Mouse (Mus musculus) C2C12 (cell line): ENCODE measurements around the gene 4930469K13Rik. TPM values are rescaled to one million over a fixed set of nuclear protein-coding genes. Genes with fewer than 3 reads are reported as not detected.

Source experiments
- H3K27me3 ChIP-seq: one replicate; pipeline ENCODE4 v1.6.1; 2011; ENCODE audit not compliant: control insufficient read depth, insufficient read depth, insufficient read length
- H3K36me3 ChIP-seq: one replicate; pipeline ENCODE4 v1.6.1; 2011; ENCODE audit not compliant: control insufficient read depth, insufficient read depth
- H3K4me3 ChIP-seq: one replicate; pipeline ENCODE4 v1.5.1; 2011; ENCODE audit warnings: mild to moderate bottlenecking, control low read depth; ENCODE audit not compliant: poor library complexity, insufficient read depth, severe bottlenecking
- H3K79me2 ChIP-seq: one replicate; pipeline ENCODE4 v1.6.1; 2011; ENCODE audit not compliant: control insufficient read depth, insufficient read depth
- H3K79me3 ChIP-seq: one replicate; pipeline ENCODE4 v1.6.1; 2011; ENCODE audit warnings: low read depth, control low read depth
- H3ac ChIP-seq: one replicate; pipeline ENCODE3; 2011; ENCODE audit warnings: low read depth; ENCODE audit not compliant: control insufficient read depth, insufficient read length
- CEBPB ChIP-seq: IDR thresholded peaks from one replicate; pipeline ENCODE4 v1.6.1; 2011; ENCODE audit warnings: low read depth, mild to moderate bottlenecking, control low read depth, moderate library complexity
- CTCF ChIP-seq: IDR thresholded peaks from one replicate; pipeline ENCODE4 v1.5.1; 2011; ENCODE audit not compliant: control insufficient read depth, insufficient read depth, insufficient read length
- FOSL1 ChIP-seq: IDR thresholded peaks from one replicate; pipeline ENCODE4 v1.8.0; 2011; ENCODE audit warnings: mild to moderate bottlenecking, low read length; ENCODE audit not compliant: poor library complexity, insufficient read depth, severe bottlenecking
- MAX ChIP-seq: IDR thresholded peaks from one replicate; pipeline ENCODE4 v1.6.1; 2011; ENCODE audit warnings: mild to moderate bottlenecking, control low read depth
- MYOD1 ChIP-seq: IDR thresholded peaks from one replicate; pipeline ENCODE4 v1.6.1; 2011; ENCODE audit warnings: low read depth; ENCODE audit not compliant: control insufficient read depth, insufficient read length
- MYOG ChIP-seq: IDR thresholded peaks from one replicate; pipeline ENCODE4 v1.6.1; 2011; ENCODE audit not compliant: control insufficient read depth, insufficient read length; ENCODE audit errors: extremely low read depth
- USF1 ChIP-seq: IDR thresholded peaks from one replicate; pipeline ENCODE4 v1.6.1; 2011; ENCODE audit warnings: low read depth, mild to moderate bottlenecking, control low read depth, moderate library complexity
- polyA plus RNA-seq: library from polyadenylated mRNA; unstranded; fragments of >200 nt; fragmentation: generic; extraction: Trizol; gene quantifications from one replicate; pipeline ENCODE4 v1.2.1, GENCODE M21; 2012; ENCODE audit warnings: missing spikeins

The 4930469K13Rik gene
- polyA plus RNA-seq, 1 experiment: not detected

DNA sequence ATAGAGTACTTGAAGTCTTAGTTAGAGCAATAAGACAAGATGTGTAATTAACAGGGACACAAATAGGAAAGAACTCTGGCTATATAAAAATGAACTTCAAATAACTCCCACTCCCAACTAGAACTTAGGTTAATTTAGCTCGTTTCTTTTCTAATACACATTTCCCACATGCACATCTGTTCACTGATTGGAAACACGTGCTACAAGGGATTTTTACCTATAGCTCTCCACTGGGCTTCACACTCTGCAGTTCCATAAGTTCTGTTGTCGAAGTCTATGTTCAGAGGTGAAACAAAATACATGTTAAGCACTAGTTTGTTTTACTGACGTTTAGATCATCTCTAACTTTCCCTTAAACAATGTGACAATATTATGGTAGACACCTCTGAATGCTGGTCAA lies 118.2 kb downstream of the 4930469K13Rik start:
- no peak overlapping the region for H3K4me3 ChIP-seq
- H3K27me3 ChIP-seq: no peaks in the 10 kb centered on the region
- H3K36me3 ChIP-seq: no peaks in the 10 kb centered on the region
- H3K79me2 ChIP-seq: no peaks in the 10 kb centered on the region
- no peak for TF ChIP-seq FOSL1
- TF ChIP-seq MAX: no peak
- no peak for TF ChIP-seq MYOG
- TF ChIP-seq CTCF: no peak
- H3ac ChIP-seq: no peak overlapping the region
- H3K79me3 ChIP-seq: no peaks in the 10 kb centered on the region

DNA sequence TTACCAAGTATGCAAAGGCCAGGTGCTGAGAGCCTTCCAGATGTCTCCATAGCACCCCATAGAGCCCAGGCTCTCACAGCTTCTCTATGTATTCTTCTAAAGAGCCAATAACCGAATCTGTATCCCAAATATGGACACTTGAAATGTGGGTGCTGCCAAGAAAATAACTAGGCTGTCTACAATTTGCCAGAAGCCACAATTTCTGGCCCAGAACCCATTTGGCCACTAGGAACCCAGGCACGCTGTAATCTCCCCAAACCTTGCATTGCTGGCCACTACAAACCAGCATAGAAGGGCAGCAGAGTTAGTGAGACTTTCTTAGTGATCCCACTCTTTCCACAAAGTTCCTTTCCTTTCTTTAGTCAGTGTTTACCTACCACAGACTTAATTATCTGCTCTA lies 123.2 kb downstream of the 4930469K13Rik start:
- H3K79me3 ChIP-seq: no peaks in the 10 kb centered on the region
- no peaks in the 10 kb centered on the region for H3K36me3 ChIP-seq
- no peaks in the 10 kb centered on the region for H3K79me2 ChIP-seq
- no peak overlapping the region for H3ac ChIP-seq
- no peaks in the 10 kb centered on the region for H3K27me3 ChIP-seq
- H3K4me3 ChIP-seq: no peak overlapping the region
- TF ChIP-seq MYOG: no peak

DNA sequence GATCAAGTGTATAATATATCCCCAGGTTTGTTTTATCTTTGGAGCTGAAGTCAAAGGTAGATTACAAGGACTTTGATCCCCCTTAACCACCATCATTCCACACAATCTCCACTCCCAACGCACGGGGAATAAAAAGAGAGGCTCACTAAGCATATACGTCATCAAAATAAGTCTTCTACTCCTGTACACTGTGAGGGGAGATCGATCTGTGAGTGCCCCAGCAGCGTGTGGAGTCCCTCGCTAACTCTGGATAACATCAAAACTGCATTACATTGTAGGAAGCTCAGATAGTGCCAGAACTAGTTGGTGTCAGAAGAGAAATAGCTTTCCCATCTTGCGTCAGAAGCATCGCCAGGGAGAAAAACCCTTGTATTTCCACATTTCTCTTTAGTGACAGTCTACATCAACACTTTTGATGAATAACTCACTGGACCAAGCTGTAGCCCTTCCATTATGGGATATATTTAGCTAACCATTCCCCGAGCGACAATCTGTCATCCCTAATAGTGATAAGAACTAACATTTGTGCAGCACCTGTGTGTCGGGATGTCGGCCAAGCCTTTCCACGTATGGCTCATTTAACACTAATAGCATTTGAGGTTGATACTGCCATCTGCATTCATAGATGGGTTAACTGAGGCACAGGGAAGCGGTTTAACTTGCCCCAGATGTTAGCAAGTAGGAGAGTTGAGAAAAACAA lies 123.9 kb downstream of the 4930469K13Rik start:
- Histone ChIP-seq H3K4me3 (no peak overlapping the region), H3K27me3 (no peaks in the 10 kb centered on the region), H3K36me3 (no peaks in the 10 kb centered on the region), H3ac (no peak overlapping the region), H3K79me2 (no peaks in the 10 kb centered on the region), H3K79me3 (no peaks in the 10 kb centered on the region)
- no peak for TF ChIP-seq USF1
- no peak for TF ChIP-seq MAX
- TF ChIP-seq MYOG: no peak
- no peak for TF ChIP-seq CEBPB
- TF ChIP-seq FOSL1: no peak
- no peak for TF ChIP-seq CTCF
- no peak for TF ChIP-seq MYOD1

DNA sequence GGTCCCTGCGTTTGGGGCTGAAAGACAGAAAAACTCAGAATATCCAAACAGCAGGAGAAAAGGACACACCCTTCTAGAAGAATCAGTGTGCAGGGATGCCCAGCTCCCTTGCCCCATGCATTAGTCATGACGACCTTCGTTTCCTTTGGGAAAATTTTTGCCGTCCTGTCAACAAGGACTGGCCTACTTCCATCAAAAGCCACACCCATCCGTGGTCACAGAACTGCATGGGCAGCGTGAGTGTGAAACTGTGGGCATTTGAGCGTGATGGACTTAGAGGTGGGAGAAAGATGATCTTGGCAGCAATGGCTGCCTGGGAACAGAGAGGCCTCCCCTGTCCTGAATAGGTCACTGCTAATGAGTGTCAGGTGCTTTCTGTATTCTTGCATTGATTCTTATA lies 126.2 kb downstream of the 4930469K13Rik start:
- no peaks in the 10 kb centered on the region for H3K79me2 ChIP-seq
- no peaks in the 10 kb centered on the region for H3K79me3 ChIP-seq
- no peaks in the 10 kb centered on the region for H3K27me3 ChIP-seq
- no peaks in the 10 kb centered on the region for H3K36me3 ChIP-seq
- H3K4me3 ChIP-seq: no peak overlapping the region
- no peak overlapping the region for H3ac ChIP-seq
- no peak for TF ChIP-seq MYOD1
- no peak for TF ChIP-seq CTCF
- TF ChIP-seq MYOG: no peak
- TF ChIP-seq CEBPB: no peak
- TF ChIP-seq FOSL1: no peak
- TF ChIP-seq USF1: no peak
- no peak for TF ChIP-seq MAX

DNA sequence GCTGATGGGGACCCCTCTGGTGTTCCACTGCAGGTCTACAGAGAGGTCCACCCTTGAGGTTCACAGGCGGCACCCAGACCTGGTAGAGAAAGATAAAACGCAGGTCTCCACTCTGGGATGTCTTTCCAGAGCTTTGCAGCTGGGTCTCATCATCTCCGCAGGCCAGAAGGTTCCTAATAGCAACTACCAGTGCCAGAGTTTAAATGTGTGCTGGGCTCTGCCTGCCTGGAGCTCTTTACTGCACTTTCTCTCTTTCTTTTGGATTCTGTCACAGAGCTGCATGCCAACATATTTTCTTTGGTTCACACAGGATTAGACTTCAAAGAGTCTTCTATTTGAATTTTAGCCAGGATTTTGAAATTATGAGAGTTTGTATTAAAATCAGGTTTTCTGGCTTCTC lies 129.2 kb downstream of the 4930469K13Rik start:
- TF ChIP-seq CTCF: no peak
- no peak for TF ChIP-seq USF1
- TF ChIP-seq MAX: no peak
- TF ChIP-seq MYOD1: no peak
- TF ChIP-seq MYOG: no peak
- TF ChIP-seq FOSL1: no peak
- no peak for TF ChIP-seq CEBPB
- no peaks in the 10 kb centered on the region for H3K79me2 ChIP-seq
- no peaks in the 10 kb centered on the region for H3K27me3 ChIP-seq
- H3K36me3 ChIP-seq: no peaks in the 10 kb centered on the region
- H3ac ChIP-seq: no peak overlapping the region
- H3K4me3 ChIP-seq: no peak overlapping the region
- no peaks in the 10 kb centered on the region for H3K79me3 ChIP-seq

DNA sequence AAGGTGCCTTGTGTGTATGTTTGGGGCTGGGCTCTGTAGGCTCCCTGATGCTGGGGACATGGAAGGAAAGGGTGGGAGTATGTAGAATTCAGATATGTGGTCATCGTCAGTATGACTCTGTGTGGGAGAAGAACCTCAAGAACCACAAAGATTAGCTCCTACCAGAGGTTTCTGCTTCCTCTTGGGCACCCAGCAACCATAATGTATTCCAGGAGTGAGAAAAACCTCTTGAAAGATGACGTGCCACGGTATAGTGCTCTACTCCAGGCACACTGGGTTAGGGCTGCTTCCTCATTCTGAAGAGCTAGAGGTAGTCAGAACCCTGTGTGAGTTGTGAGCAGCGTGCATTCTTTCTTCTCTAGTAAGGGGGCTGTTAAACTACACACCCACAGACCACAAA lies 130.6 kb downstream of the 4930469K13Rik start:
- TF ChIP-seq MYOG: no peak
- no peak for TF ChIP-seq CEBPB
- TF ChIP-seq CTCF: no peak
- TF ChIP-seq MYOD1: no peak
- no peak for TF ChIP-seq FOSL1
- TF ChIP-seq MAX: no peak
- no peak for TF ChIP-seq USF1
- Histone ChIP-seq H3K4me3 (no peak overlapping the region), H3K79me2 (no peaks in the 10 kb centered on the region), H3K79me3 (no peaks in the 10 kb centered on the region), H3K36me3 (no peaks in the 10 kb centered on the region), H3ac (no peak overlapping the region), H3K27me3 (no peaks in the 10 kb centered on the region)
